Mouse (Mus musculus) heart, embryonic 11.5 days (tissue): ENCODE measurements at regions not wholly inside any gene's neighbourhood (a gene's known extent, or its start where the extent isn't known, plus 50 kb on each side); places are given as distances from the start of the nearest gene placed in this dataset.

Experiments used
- ATAC-seq: fragments of 200-750 bp; cut with Nextera tagmentation; replicated peaks from 2 replicates; pipeline ENCODE4 v1.8.0; 2017; ENCODE audit warnings: moderate library complexity; ENCODE audit not compliant: insufficient number of reproducible peaks, low FRiP score, low TSS enrichment
- H3K27ac ChIP-seq: fragments of 300-500 bp; sonication (generic); 2 replicates; pipeline ENCODE4 v1.5.1; 2014; ENCODE audit warnings: mild to moderate bottlenecking, low read depth, low read length
- H3K27me3 ChIP-seq: fragments of 300-500 bp; sonication (generic); 2 replicates; pipeline ENCODE4 v1.6.1; 2014; ENCODE audit warnings: mild to moderate bottlenecking, low read length, mixed read lengths; ENCODE audit not compliant: control insufficient read depth, insufficient read depth
- H3K36me3 ChIP-seq: fragments of 300-500 bp; sonication (generic); 2 replicates; pipeline ENCODE4 v1.6.1; 2014; ENCODE audit warnings: mild to moderate bottlenecking, low read length, moderate library complexity, mixed read lengths; ENCODE audit not compliant: control insufficient read depth, insufficient read depth
- H3K4me1 ChIP-seq: fragments of 300-500 bp; sonication (generic); 2 replicates; pipeline ENCODE4 v1.6.1; 2014; ENCODE audit warnings: low read length; ENCODE audit not compliant: control insufficient read depth, insufficient read depth
- H3K4me2 ChIP-seq: fragments of 300-500 bp; sonication (generic); 2 replicates; pipeline ENCODE4 v1.6.1; 2014; ENCODE audit warnings: mild to moderate bottlenecking, moderate library complexity
- H3K4me3 ChIP-seq: fragments of 300-500 bp; sonication (generic); 2 replicates; pipeline ENCODE4 v1.5.1; 2014; ENCODE audit warnings: low read depth, low read length
- H3K9ac ChIP-seq: fragments of 300-500 bp; sonication (generic); 2 replicates; pipeline ENCODE4 v1.6.1; 2014; ENCODE audit warnings: mild to moderate bottlenecking, low read depth, low read length, moderate library complexity
- H3K9me3 ChIP-seq: fragments of 300-500 bp; sonication (generic); replicated peaks from 2 replicates; pipeline ENCODE4 v1.6.1; 2016; ENCODE audit warnings: low read length; ENCODE audit not compliant: control insufficient read depth
- WGBS: fragments of 180-500 bp; shearing (Covaris S2); extraction: QIAGEN DNeasy Blood & Tissue Kit; methylation state at CpG from one replicate; pipeline ENCODE4 v1.1.7; 2014; ENCODE audit not compliant: insufficient replicate concordance; 5-methylcytosine and 5-hydroxymethylcytosine counted together

DNA sequence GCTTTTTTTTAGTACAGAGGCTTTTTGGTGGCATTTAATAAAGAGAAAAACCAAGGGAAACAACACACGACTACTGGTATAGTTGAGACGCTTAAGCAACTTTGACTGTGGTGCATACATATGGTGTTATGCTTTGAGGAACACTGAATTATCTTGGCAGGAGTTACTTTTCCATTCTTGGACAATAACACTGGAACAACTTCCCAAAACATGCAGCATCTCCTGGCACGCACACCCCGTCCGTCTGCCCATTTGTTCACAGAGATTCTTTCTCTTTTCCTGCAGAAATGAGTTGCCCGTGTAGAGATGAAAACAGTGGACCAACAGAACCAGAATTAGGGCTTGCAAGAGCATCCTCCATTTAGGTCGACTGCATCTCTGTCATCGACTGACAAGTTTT lies 544.7 kb downstream of the Arl4a start:
- H3K27me3 ChIP-seq, result no peaks in the 10 kb centered on the region
- ATAC-seq, result no peak
- 78% methylated on average over 8 of the region's 8 CpGs for WGBS
- H3K9me3 ChIP-seq, result no peaks in the 10 kb centered on the region
- H3K4me1 ChIP-seq, result no peaks in the 10 kb centered on the region
- no peak overlapping the region for H3K9ac ChIP-seq
- no peak overlapping the region for H3K27ac ChIP-seq
- no peak overlapping the region for H3K4me3 ChIP-seq
- no peaks in the 10 kb centered on the region for H3K36me3 ChIP-seq
- H3K4me2 ChIP-seq, result no peak overlapping the region

DNA sequence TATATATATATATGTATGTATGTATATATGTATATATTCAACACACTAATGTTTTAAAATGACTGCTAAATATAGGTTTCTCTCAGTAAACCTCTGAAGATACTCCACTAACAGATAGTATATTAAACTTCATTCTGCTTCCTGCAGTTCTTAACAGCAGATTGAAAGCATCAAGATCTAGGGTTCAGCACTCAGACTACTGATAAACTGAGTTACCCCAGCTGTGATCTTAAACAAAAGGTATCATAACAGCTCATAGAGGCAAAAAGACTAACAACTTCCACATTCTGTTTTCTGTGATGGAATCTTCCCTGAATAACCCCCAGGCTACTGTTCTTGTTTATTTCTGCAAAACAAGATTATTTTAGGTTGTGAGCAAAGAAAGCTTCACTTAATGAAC lies 564.8 kb downstream of the Arl4a start:
- no peaks in the 10 kb centered on the region for H3K4me1 ChIP-seq
- no peak overlapping the region for H3K4me3 ChIP-seq
- H3K36me3 ChIP-seq, result no peaks in the 10 kb centered on the region
- no peak for ATAC-seq
- H3K4me2 ChIP-seq, result no peak overlapping the region
- H3K9me3 ChIP-seq, result no peaks in the 10 kb centered on the region
- no peak overlapping the region for H3K9ac ChIP-seq
- H3K27me3 ChIP-seq, result no peaks in the 10 kb centered on the region
- H3K27ac ChIP-seq, result no peak overlapping the region
